Mouse (Mus musculus) heart, adult 2 months (tissue): ENCODE data around the gene Minos1. TPM values are rescaled to one million over a fixed set of nuclear protein-coding genes. Genes with fewer than 3 reads are reported as not detected.

ENCODE experiments used
- DNase-seq, 2 experiments: peaks; one replicate each; pipeline ENCODE4 v3.0.0; 2021
- H3K27ac ChIP-seq: fragments of 200-600 bp; 2 replicates; pipeline ENCODE4 v1.8.1; 2022
- H3K27me3 ChIP-seq: fragments of 200-500 bp; 2 replicates; pipeline ENCODE4 v1.6.1; 2012; ENCODE audit warnings: mild to moderate bottlenecking, low read length, inconsistent platforms, mixed read lengths; ENCODE audit not compliant: control insufficient read depth, insufficient read depth
- H3K36me3 ChIP-seq: fragments of 200-500 bp; 2 replicates; pipeline ENCODE4 v1.6.1; 2012; ENCODE audit warnings: low read length, inconsistent platforms; ENCODE audit not compliant: control insufficient read depth, insufficient read depth
- H3K4me1 ChIP-seq: fragments of 200-500 bp; 2 replicates; pipeline ENCODE4 v1.6.1; 2011; ENCODE audit warnings: low read length; ENCODE audit not compliant: control insufficient read depth, insufficient read depth
- H3K4me3 ChIP-seq: fragments of 200-600 bp; 2 replicates; pipeline ENCODE4 v1.8.1; 2022
- H3K79me2 ChIP-seq: fragments of 200-500 bp; replicated peaks from 2 replicates; pipeline ENCODE4 v1.6.1; 2012; ENCODE audit warnings: mild to moderate bottlenecking, inconsistent platforms, low read length, moderate library complexity, mixed read lengths; ENCODE audit not compliant: control insufficient read depth, insufficient read depth
- H3K9ac ChIP-seq: fragments of 200-500 bp; 2 replicates; pipeline ENCODE4 v1.6.1; 2012; ENCODE audit warnings: low read depth, mild to moderate bottlenecking, control low read depth, inconsistent platforms, low read length, mixed read lengths
- CTCF ChIP-seq: fragments of 200-600 bp; IDR thresholded peaks from 2 replicates; pipeline ENCODE4 v1.8.1; 2022; ENCODE audit warnings: antibody characterized with exemption, mild to moderate bottlenecking, moderate library complexity
- EP300 ChIP-seq: fragments of 200-500 bp; IDR thresholded peaks from 2 replicates; pipeline ENCODE4 v1.6.1; 2011; ENCODE audit warnings: low read depth, low read length, control low read depth; ENCODE audit not compliant: insufficient read depth
- POLR2A ChIP-seq: fragments of 200-500 bp; IDR thresholded peaks from 2 replicates; pipeline ENCODE4 v1.6.1; 2011; ENCODE audit warnings: mild to moderate bottlenecking, low read depth, low read length, control low read depth; ENCODE audit not compliant: insufficient read depth
- WGBS: fragments of 180-500 bp; shearing (Covaris S2); methylation state at CpG from one replicate; pipeline ENCODE4 v1.1.7; 2018; 5-methylcytosine and 5-hydroxymethylcytosine counted together
- intact Hi-C: fragments of 180-260 bp; cut with DNase I; formaldehyde crosslinking; loops from one replicate; pipeline ENCODE4 v1.15.1; 2025
- polyA plus RNA-seq: library from polyadenylated mRNA; depleted of rRNA; stranded (reverse); fragments of >200 nt; gene quantifications from 2 replicates; pipeline ENCODE4 v1.2.3, GENCODE M21; 2012; rRNA removed
- total RNA-seq, 2 experiments: library from RNA; stranded (reverse); gene quantifications; 2 replicates each; pipeline ENCODE4 v1.2.3; 2021

Gene Minos1
- total and polyA plus RNA-seq, 3 experiments: 203 to 660 (median 586) TPM

- Histone ChIP-seq H3K79me2 (no peaks in the 10 kb centered on the region), H3K9ac (no peak overlapping the region), H3K27ac (no peak overlapping the region), H3K4me3 (no peak overlapping the region), H3K36me3 (no peaks in the 10 kb centered on the region), H3K4me1 (peaks cover 2% of the 10 kb centered on the region; the same call in 1 of the 2 replicates), H3K27me3 (no peaks in the 10 kb centered on the region)
- TF ChIP-seq EP300: no peak
- TF ChIP-seq CTCF: no peak
- TF ChIP-seq POLR2A: no peak
- DNase-seq: no peak
- 81% methylated on average over 5 of the region's 5 CpGs for WGBS
- intact Hi-C loops: no loop called here
Measured at GRCm38 (mm10) chr4:139053391-139053790, 77.5 kb downstream of the Minos1 start.

DNA sequence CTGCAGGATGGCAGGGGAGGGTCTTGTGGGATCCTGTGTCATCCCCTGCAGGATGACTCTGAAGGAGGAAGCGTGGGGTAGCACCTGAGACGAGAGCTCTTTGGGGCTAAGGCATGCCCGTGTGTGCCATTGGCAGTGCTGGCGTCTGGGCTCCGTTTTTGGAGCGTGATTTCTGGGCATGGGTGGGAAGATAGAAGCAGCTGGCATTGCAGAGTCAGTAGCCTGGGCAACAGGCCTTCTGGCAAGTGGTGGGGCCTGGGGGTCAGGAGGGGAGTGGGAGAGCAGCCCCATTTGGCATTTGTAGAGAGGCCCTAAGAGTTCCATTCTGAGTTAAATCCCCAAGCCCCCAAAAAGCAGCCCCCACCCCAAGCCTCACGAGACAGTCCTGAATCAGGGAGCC, 78.1 kb downstream of the Minos1 start:
- Histone ChIP-seq H3K9ac (no peak overlapping the region), H3K27ac (no peak overlapping the region), H3K4me3 (no peak overlapping the region), H3K27me3 (no peaks in the 10 kb centered on the region), H3K79me2 (no peaks in the 10 kb centered on the region), H3K4me1 (peaks cover 2% of the 10 kb centered on the region; the same call in 1 of the 2 replicates), H3K36me3 (no peaks in the 10 kb centered on the region)
- intact Hi-C loops: no loop called here
- no peak for DNase-seq
- 82% methylated on average over 7 of the region's 7 CpGs for WGBS
- no peak for TF ChIP-seq CTCF
- TF ChIP-seq POLR2A: no peak
- no peak for TF ChIP-seq EP300

Other genes starting within 250 kb of the Minos1 start
- 10 to 100 TPM; 10.4 to 11.7 TPM for gene Otud3, start 217.2 kb downstream of the Minos1 start, total RNA-seq
- 6.1 and 8.8 TPM in 2 replicates for gene Otud3, start 217.2 kb downstream of the Minos1 start, polyA plus RNA-seq
- gene Rnf186, start 164.0 kb downstream of the Minos1 start, total RNA-seq: not detected
- 2.0 TPM in 1 of 2 replicates, not detected in the other for gene Rnf186, start 164.0 kb downstream of the Minos1 start, polyA plus RNA-seq
- gene Tmco4, start 158.2 kb downstream of the Minos1 start, total RNA-seq: 10 to 100 TPM in 1 of 2 experiments, 1 to 10 TPM in 1; 9.2 to 11.7 TPM
- gene Tmco4, start 158.2 kb downstream of the Minos1 start, polyA plus RNA-seq: 8.4 and 12.2 TPM in 2 replicates
- not detected for gene Htr6, start 55.5 kb downstream of the Minos1 start, total RNA-seq
- gene Htr6, start 55.5 kb downstream of the Minos1 start, polyA plus RNA-seq: not detected in 2 replicates
- 10 to 100 TPM; 21.9 to 24.0 TPM for gene Nbl1, start 38.1 kb downstream of the Minos1 start, total RNA-seq
- gene Nbl1, start 38.1 kb downstream of the Minos1 start, polyA plus RNA-seq: 29.1 and 32.9 TPM in 2 replicates
- 100 to 1,000 TPM; 342 to 392 TPM for gene Capzb, start 61.8 kb upstream of the Minos1 start, total RNA-seq
- gene Capzb, start 61.8 kb upstream of the Minos1 start, polyA plus RNA-seq: 160 and 191 TPM in 2 replicates
- gene Pqlc2, start 179.6 kb upstream of the Minos1 start, total RNA-seq: 1 to 10 TPM; 5.1 to 5.9 TPM
- gene Pqlc2, start 179.6 kb upstream of the Minos1 start, polyA plus RNA-seq: 22.7 and 22.8 TPM in 2 replicates
- 10 to 100 TPM; 48.4 to 51.3 TPM for gene Akr7a5, start 179.6 kb upstream of the Minos1 start, total RNA-seq
- 30.9 and 40.2 TPM in 2 replicates for gene Akr7a5, start 179.6 kb upstream of the Minos1 start, polyA plus RNA-seq
- gene Mrto4, start 221.5 kb upstream of the Minos1 start, total RNA-seq: 10 to 100 TPM; 27.1 to 31.3 TPM
- 16.5 TPM in 2 replicates for gene Mrto4, start 221.5 kb upstream of the Minos1 start, polyA plus RNA-seq
- gene Emc1, start 221.5 kb upstream of the Minos1 start, total RNA-seq: 10 to 100 TPM; 45.5 to 47.4 TPM
- 47.5 and 57.6 TPM in 2 replicates for gene Emc1, start 221.5 kb upstream of the Minos1 start, polyA plus RNA-seq
- 100 to 1,000 TPM in 1 of 2 experiments, 10 to 100 TPM in 1; 90.0 to 109 TPM for gene Ubr4, start 221.5 kb upstream of the Minos1 start, total RNA-seq
- 107 and 123 TPM in 2 replicates for gene Ubr4, start 221.5 kb upstream of the Minos1 start, polyA plus RNA-seq